ENCODE assay signal across 22 mouse cellular contexts in the genomic region with DNA sequence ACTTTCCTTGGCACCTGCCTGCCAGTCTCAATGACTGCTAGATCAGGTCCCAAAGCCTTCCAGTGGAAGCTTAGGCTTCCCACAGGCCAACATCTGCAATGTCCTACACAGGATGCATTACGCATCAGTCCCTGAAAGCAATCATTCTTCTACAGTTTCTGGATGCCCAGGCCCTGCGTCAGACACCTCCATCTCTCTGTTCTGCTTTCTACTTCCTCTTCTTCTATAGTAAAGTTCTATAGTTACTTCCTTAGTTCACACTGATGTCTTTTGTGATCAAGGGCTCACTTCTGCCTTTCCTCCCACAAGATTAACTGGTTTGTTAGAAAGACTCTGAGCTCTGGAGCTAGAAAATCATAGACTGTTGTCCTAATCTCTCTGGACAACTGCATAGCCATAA. TPM values are rescaled to one million over a fixed set of nuclear protein-coding genes. Genes with fewer than 3 reads are reported as not detected.
DNase-seq lines count a peak whose midpoint lies in the region; ATAC-seq and TF ChIP-seq lines count a peak whose summit lies in the region.
"Had no signal": no experiment of that assay in that cellular context is flagged by ENCODE, and none has a peak within 500 bp of the region (broad histone marks: within the 10 kb centered on the region; RNA-seq: fewer than 3 reads in every experiment).

No protein-coding gene starts in this region.

- no peak overlapping the region for H3K4me3 ChIP-seq in bone marrow, adult 2 months (replicated peaks; ENCODE audit: control insufficient read depth, low read depth, low read length)
- H3K4me3 ChIP-seq: embryonic facial prominence, embryonic 10.5 days; heart, embryonic 12.5 days; limb, embryonic 15.5 days; midbrain, embryonic 12.5 days had no signal

- WGBS in bone marrow, adult 2 months: 7% methylated on average over 2 of the region's 2 CpGs

- TF ChIP-seq POLR2A in bone marrow, adult 2 months (IDR thresholded peaks at IDR 0.05; ENCODE audit: borderline replicate concordance, control insufficient read depth, low read depth, low read length): no peak

- peak; percentile 16 for DNase-seq in lung, postnatal 25 days (ENCODE audit: low spot score)
- DNase-seq in lung, postnatal 10 days: no peak
- no peak for DNase-seq in urinary bladder, postnatal 25 days (ENCODE audit: low spot score)
- DNase-seq in urinary bladder, postnatal 10 days (ENCODE audit: low spot score): no peak
- no peak for DNase-seq in layer of hippocampus, postnatal 25 days (ENCODE audit: extremely low spot score in 1 of 2, low spot score in 1 of 2)
- DNase-seq: adrenal gland, adult 8-10 months; cerebellum, adult 18-20 months; cerebellum, postnatal 36 days; kidney, adult 11 months; kidney, postnatal 14 days; lung, embryonic 14.5 days; spleen, adult 18-20 months; thymus, postnatal 25 days had no signal

- no peaks in the 10 kb centered on the region for H3K4me1 ChIP-seq in bone marrow, adult 2 months (ENCODE audit: control insufficient read depth, insufficient read depth, low read length)
- H3K4me1 ChIP-seq: embryonic facial prominence, embryonic 10.5 days; heart, embryonic 12.5 days; limb, embryonic 15.5 days; midbrain, embryonic 12.5 days had no signal

- H3K27ac ChIP-seq in bone marrow, adult 2 months (ENCODE audit: control insufficient read depth, insufficient read depth, low read depth, low read length, poor library complexity): peak overlapping the region; percentile 16; the same call in 1 of the 2 replicates
- H3K27ac ChIP-seq: embryonic facial prominence, embryonic 10.5 days; hindbrain, postnatal 0 days; limb, embryonic 15.5 days; midbrain, embryonic 12.5 days had no signal

- ATAC-seq in megakaryocyte, adult 5-6 weeks (ENCODE audit: poor library complexity, severe bottlenecking): peak; percentile 88
- ATAC-seq: CD4-positive, CD25-positive, alpha-beta regulatory T cell, adult 4 months; forebrain, embryonic 14.5 days; hindbrain, postnatal 0 days had no signal

- TF ChIP-seq CTCF in bone marrow, adult 2 months (IDR thresholded peaks at IDR 0.05; ENCODE audit: control insufficient read depth, insufficient read depth, low read length): no peak

RNA-seq across cellular contexts. Expression of a gene that starts 36.6 kb away (rescaled TPM):
- polyA plus RNA-seq in bone marrow, adult 2 months (2011; ENCODE audit: insufficient read depth, insufficient read length, low replicate concordance, missing spikeins): 1.1 and 1.4 TPM in 2 replicates
- total RNA-seq in megakaryocyte, adult 5-6 weeks (2015): 11.9 and 12.1 TPM in 2 replicates
- total RNA-seq in megakaryocyte, adult 5-6 weeks (2017): 13.5 and 14.1 TPM in 2 replicates
- total RNA-seq in layer of hippocampus, postnatal 25 days (2021): 10 to 100 TPM; 23.0 to 28.7 TPM
